Mouse (Mus musculus) lung, adult 2 months (tissue): ENCODE measurements around the gene Kcnh1.

Experiments
- CTCF ChIP-seq: fragments of 200-500 bp; IDR thresholded peaks from 2 replicates; pipeline ENCODE4 v1.5.1; 2011; ENCODE audit warnings: mild to moderate bottlenecking, low read length, control low read depth; ENCODE audit not compliant: insufficient read depth
- POLR2A ChIP-seq: fragments of 200-500 bp; IDR thresholded peaks from 2 replicates; pipeline ENCODE4 v1.6.1; 2011; ENCODE audit warnings: low read depth, mild to moderate bottlenecking, control low read depth, low read length, borderline replicate concordance; ENCODE audit errors: extremely low read depth

DNA sequence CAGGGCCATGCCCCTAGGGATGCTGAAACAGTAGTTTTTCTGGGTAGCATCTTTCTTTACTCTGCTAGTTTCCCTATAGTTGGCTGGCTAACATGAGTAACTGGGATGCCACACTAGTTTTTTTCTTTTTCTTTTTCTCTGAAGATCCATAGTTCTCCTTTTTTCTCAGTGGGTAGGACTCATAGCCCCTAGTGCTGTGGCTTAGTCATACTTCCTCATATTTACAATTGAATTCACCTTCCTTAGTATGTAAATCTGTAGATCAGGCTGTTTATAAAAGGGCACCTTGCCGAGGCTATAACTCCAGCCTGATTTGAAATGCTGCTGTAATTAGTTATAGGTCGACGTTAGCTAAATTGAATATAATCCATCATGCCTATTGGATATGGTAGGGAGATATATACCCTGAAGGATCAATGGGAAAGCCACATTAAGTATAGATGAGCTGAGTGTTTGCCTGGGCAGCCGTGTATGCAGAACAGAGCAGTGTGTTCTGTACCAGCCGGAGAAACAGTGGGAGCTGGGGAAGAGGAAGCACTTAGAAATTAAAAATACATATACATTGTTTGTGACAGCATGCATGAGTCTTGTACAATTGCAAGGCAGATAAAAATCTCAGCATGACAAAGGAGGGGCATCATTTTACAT, 107.0 kb downstream of the Kcnh1 start:
- TF ChIP-seq POLR2A (no peak), CTCF (no peak)
